Mouse (Mus musculus) liver, adult 2 months (tissue): ENCODE data around the gene Cacna1c. TPM values are rescaled to one million over a fixed set of nuclear protein-coding genes. Genes with fewer than 3 reads are reported as not detected.

Experiments
- DNase-seq: peaks from one replicate; pipeline ENCODE4 v3.0.0-alpha.2; 2011; ENCODE audit warnings: low read depth, low spot score; ENCODE audit errors: extremely low read depth
- H3K27ac ChIP-seq: fragments of 200-500 bp; replicated peaks from 2 replicates; pipeline ENCODE4 v1.5.1; 2012; ENCODE audit warnings: low read depth, mild to moderate bottlenecking, control low read depth, inconsistent platforms, low read length; ENCODE audit not compliant: insufficient read depth
- H3K27me3 ChIP-seq: fragments of 200-500 bp; 2 replicates; pipeline ENCODE4 v1.6.1; 2012; ENCODE audit warnings: mild to moderate bottlenecking, moderate library complexity, low read length, inconsistent platforms; ENCODE audit not compliant: control insufficient read depth, insufficient read depth
- H3K36me3 ChIP-seq: fragments of 200-500 bp; 2 replicates; pipeline ENCODE4 v1.6.1; 2012; ENCODE audit warnings: low read length, inconsistent platforms; ENCODE audit not compliant: control insufficient read depth, insufficient read depth
- H3K4me1 ChIP-seq: fragments of 200-500 bp; 2 replicates; pipeline ENCODE4 v1.6.1; 2011; ENCODE audit warnings: low read length; ENCODE audit not compliant: control insufficient read depth, insufficient read depth
- H3K4me3 ChIP-seq: fragments of 200-500 bp; 2 replicates; pipeline ENCODE4 v1.5.1; 2011; ENCODE audit warnings: low read depth, mild to moderate bottlenecking, control low read depth, low read length, moderate library complexity; ENCODE audit not compliant: insufficient read depth
- H3K79me2 ChIP-seq: fragments of 200-500 bp; 2 replicates; pipeline ENCODE4 v1.6.1; 2012; ENCODE audit warnings: inconsistent platforms, mild to moderate bottlenecking, low read length, moderate library complexity; ENCODE audit not compliant: control insufficient read depth, insufficient read depth
- H3K9ac ChIP-seq: fragments of 200-500 bp; 2 replicates; pipeline ENCODE4 v1.6.1; 2012; ENCODE audit warnings: low read depth, mild to moderate bottlenecking, control low read depth, inconsistent platforms, low read length
- CTCF ChIP-seq: fragments of 200-500 bp; IDR thresholded peaks from 2 replicates; pipeline ENCODE4 v1.5.1; 2011; ENCODE audit warnings: low read depth, low read length, control low read depth
- POLR2A ChIP-seq: fragments of 200-500 bp; IDR thresholded peaks from 2 replicates; pipeline ENCODE4 v1.6.1; 2011; ENCODE audit warnings: low read length, control low read depth; ENCODE audit not compliant: insufficient read depth; ENCODE audit errors: extremely low read depth
- WGBS: fragments of 180-500 bp; shearing (Covaris S2); methylation state at CpG from one replicate; pipeline ENCODE4 v1.1.7; 2018; 5-methylcytosine and 5-hydroxymethylcytosine counted together
- polyA plus RNA-seq: library from polyadenylated mRNA; depleted of rRNA; stranded (reverse); fragments of >200 nt; gene quantifications from 2 replicates; pipeline ENCODE4 v1.2.3, GENCODE M21; 2012
- total RNA-seq: library from RNA; depleted of rRNA; stranded (reverse); fragments of >200 nt; gene quantifications from 2 replicates; pipeline ENCODE4 v1.2.3, GENCODE M21; 2014

Gene Cacna1c
- total and polyA plus RNA-seq, 2 experiments = 0.09 to 0.18 TPM

DNA sequence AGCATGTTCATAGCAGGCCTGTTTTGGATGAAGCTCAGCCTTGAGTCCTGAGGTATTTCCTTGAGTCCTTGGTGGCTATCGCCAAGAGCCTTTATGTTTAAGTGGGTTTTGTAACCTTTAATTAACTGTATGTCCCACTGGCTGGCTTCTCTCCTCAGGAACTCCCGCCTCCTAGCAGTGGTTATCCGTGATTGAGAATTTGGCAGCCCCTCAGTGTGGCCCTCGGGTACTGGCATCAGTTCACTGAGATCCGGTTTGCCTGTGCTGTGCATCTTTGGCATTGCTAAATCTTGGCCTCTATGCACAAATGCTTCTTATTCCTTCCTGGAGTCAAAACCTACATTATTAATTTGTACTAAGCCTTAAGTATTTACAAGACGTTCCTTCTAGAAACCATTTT, 587.3 kb downstream of the Cacna1c start:
- H3K4me3 ChIP-seq = no peak overlapping the region
- no peaks in the 10 kb centered on the region for H3K79me2 ChIP-seq
- H3K36me3 ChIP-seq = no peaks in the 10 kb centered on the region
- 82% methylated on average over 6 of the region's 6 CpGs for WGBS
- no peak for DNase-seq
- no peaks in the 10 kb centered on the region for H3K27me3 ChIP-seq
- TF ChIP-seq POLR2A (no peak), CTCF (no peak)
- no peak overlapping the region for H3K27ac ChIP-seq
- no peaks in the 10 kb centered on the region for H3K4me1 ChIP-seq
- H3K9ac ChIP-seq = no peak overlapping the region

DNA sequence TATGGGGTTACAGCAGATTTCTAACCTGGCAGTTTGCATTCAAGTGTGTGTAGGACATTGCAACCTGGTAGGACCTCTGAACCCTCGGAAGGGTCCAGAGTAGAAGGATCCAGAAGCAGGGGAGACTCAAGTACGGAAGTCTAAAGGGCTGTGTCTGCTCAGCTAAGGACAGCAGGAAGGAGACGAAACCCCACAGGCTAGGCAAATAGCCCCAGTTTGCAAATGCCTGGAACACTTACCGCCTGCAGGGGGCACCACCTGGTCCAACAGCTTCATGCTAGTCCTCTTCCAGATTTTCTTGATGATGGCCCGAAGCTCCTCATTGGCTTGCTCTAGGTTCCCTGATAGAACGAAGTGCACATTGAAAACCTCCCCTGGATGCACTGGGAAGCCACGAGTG, 590.2 kb downstream of the Cacna1c start:
- Histone ChIP-seq H3K36me3 (no peaks in the 10 kb centered on the region), H3K9ac (no peak overlapping the region), H3K4me1 (no peaks in the 10 kb centered on the region), H3K79me2 (no peaks in the 10 kb centered on the region), H3K27me3 (no peaks in the 10 kb centered on the region), H3K4me3 (no peak overlapping the region), H3K27ac (no peak overlapping the region)
- WGBS = 69% methylated on average over 7 of the region's 7 CpGs
- DNase-seq = no peak
- TF ChIP-seq POLR2A (no peak), CTCF (peak; percentile 33; the same call in 1 of the 2 replicates)

DNA sequence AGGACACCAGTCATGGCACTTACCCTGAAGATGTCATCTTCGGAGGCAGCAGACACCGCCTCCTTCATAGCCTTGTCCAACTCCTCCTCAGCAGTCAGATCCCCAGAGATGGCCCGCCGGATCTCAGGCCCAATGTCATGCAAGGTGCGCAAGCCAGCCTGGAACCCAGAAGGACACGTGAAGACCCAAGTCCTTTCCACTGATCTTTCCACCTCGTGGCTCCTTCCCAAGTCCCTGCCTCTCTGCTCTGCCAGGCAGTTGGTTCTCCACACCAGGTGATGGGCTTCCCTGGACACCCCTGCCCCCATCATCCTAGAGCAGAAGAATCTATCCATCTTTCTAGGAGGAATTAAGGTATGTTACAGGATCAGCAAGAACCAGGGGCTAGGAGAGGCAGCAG, 592.4 kb downstream of the Cacna1c start:
- no peak for DNase-seq
- no peak overlapping the region for H3K4me3 ChIP-seq
- H3K79me2 ChIP-seq = no peaks in the 10 kb centered on the region
- H3K4me1 ChIP-seq = no peaks in the 10 kb centered on the region
- no peak for TF ChIP-seq CTCF
- TF ChIP-seq POLR2A = no peak
- 87% methylated on average over 7 of the region's 7 CpGs for WGBS
- H3K27me3 ChIP-seq = no peaks in the 10 kb centered on the region
- H3K9ac ChIP-seq = no peak overlapping the region
- no peak overlapping the region for H3K27ac ChIP-seq
- no peaks in the 10 kb centered on the region for H3K36me3 ChIP-seq

DNA sequence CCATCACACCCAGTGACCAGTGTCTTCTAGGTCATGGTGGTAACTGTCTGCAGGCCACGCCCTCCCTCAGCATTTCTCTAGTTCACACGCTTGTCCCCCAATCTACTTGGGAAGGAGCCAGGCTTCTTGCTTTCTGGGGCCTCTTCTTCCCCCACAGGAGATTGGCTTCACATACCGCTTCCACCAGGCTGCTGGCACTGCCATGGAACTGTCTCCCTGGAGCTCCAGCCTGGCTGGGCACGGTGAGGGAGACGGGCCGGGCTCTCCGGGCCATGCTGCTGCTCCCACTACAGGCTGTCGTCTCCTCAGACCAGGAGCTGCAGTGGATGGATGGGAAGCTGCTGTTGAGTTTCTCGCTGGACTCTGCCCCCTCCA, 600.5 kb downstream of the Cacna1c start:
- Histone ChIP-seq H3K79me2 (no peaks in the 10 kb centered on the region), H3K4me3 (no peak overlapping the region), H3K4me1 (no peaks in the 10 kb centered on the region; the same call in 1 of the 2 replicates), H3K36me3 (no peaks in the 10 kb centered on the region), H3K27me3 (peaks cover 8% of the 10 kb centered on the region), H3K27ac (no peak overlapping the region), H3K9ac (no peak overlapping the region)
- no peak for TF ChIP-seq CTCF
- TF ChIP-seq POLR2A = no peak
- WGBS = 80% methylated on average over 9 of the region's 9 CpGs
- no peak for DNase-seq

DNA sequence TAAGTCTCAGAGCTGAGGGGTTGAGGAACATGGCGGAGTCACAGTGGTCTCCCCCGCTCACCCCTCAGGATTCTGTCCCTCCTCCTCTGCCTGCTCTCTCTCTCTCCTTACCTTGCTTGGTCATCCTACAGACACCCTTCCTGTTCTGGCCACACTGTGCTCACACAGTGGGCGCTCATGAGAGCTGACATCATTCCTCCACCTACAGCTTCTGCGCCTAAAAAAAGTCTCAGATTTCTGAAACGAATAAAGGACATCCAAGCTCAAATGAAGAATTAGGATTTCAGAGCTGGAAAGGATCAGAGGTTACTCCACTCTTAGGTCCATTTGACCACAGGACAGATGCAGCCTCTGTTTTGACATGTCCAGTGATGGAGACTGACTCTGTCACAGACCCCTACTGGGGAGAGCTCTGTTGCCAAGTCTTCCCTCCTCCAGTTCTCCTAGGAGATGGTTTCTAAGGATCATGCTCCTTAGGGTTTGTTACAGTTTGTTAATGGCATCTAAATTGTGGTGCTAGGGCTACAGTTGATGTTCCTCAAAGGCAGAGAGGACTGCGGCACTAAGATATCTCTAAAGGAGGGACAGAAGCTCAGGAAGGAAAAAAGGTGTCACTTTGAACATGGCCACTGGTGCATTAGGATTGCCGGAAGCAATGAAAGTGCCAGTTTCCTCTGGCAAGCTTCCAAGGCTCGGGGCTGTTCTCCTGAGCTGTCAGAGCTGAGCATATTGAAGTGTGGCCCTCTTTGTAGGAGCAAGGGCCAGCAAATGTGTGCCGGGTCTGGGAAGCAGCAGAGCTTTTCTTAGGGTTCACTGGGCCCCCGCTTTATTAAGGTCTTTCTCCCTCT, 601.2 kb downstream of the Cacna1c start:
- no peak for DNase-seq
- Histone ChIP-seq H3K27ac (no peak overlapping the region), H3K9ac (no peak overlapping the region), H3K79me2 (no peaks in the 10 kb centered on the region), H3K36me3 (no peaks in the 10 kb centered on the region), H3K4me1 (no peaks in the 10 kb centered on the region; the same call in 1 of the 2 replicates), H3K4me3 (no peak overlapping the region), H3K27me3 (peaks cover 8% of the 10 kb centered on the region)
- TF ChIP-seq POLR2A (no peak), CTCF (no peak)
- 84% methylated on average over 10 of the region's 10 CpGs for WGBS

DNA sequence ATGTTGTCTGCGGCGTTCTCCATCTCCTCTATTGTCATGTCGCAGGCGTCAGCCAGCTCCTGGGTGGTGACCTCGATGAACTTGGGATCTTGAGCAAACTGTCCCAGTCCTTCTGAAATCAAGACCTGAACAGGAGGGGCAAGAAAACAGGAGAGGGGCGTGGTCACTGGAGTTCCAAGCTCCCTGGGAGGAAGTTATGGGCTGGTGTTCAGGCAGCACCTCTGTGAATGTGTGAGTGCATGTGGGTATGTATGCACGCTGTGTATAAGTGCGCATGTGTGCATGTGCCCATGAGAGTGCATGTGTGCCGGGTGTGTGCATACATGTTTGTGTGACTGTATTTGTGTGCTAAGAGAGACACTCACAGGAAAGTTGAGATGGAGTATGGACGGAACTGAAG, 602.1 kb downstream of the Cacna1c start:
- H3K36me3 ChIP-seq = no peaks in the 10 kb centered on the region
- no peak for DNase-seq
- 42% methylated on average over 10 of the region's 10 CpGs for WGBS
- H3K4me1 ChIP-seq = no peaks in the 10 kb centered on the region; the same call in 1 of the 2 replicates
- H3K27ac ChIP-seq = no peak overlapping the region
- H3K9ac ChIP-seq = no peak overlapping the region
- H3K4me3 ChIP-seq = no peak overlapping the region
- no peak for TF ChIP-seq POLR2A
- TF ChIP-seq CTCF = no peak
- H3K27me3 ChIP-seq = peaks cover 8% of the 10 kb centered on the region
- no peaks in the 10 kb centered on the region for H3K79me2 ChIP-seq
